Mouse (Mus musculus) ovary, postnatal 10 days (tissue): ENCODE results near the gene Ppbp.
"Not testable (repeated sequence)": the region's sequence is repeated elsewhere in the genome, so short reads cannot be mapped to it uniquely, and the experiment has no call there.

ENCODE experiments used
- DNase-seq: peaks from one replicate; pipeline ENCODE4 v3.0.0; 2022; ENCODE audit warnings: low spot score

Ppbp gene

GRCm38 (mm10) chr5:90788114-90788513 lies 19.8 kb downstream of the Ppbp start:
- DNase-seq = no peak

GRCm38 (mm10) chr5:90789306-90790073 lies 21.2 kb downstream of the Ppbp start:
- DNase-seq = no peak

- no peak for DNase-seq
These were observed 21.8 kb downstream of the Ppbp start for GRCm38 (mm10) chr5:90790074-90790502.

- DNase-seq = no peak
These were observed 25.9 kb downstream of the Ppbp start, which contains the start of gene Cxcl15 for GRCm38 (mm10) chr5:90794195-90794625. Cxcl15 (plus strand) TSS chr5:90794534.

GRCm38 (mm10) chr5:90795392-90795791 lies 27.1 kb downstream of the Ppbp start:
- not testable (repeated sequence) for DNase-seq

GRCm38 (mm10) chr5:90804574-90804973 lies 36.3 kb downstream of the Ppbp start:
- no peak for DNase-seq

GRCm38 (mm10) chr5:90806050-90806449 lies 37.7 kb downstream of the Ppbp start:
- no peak for DNase-seq

GRCm38 (mm10) chr5:90807176-90807950 lies 39.0 kb downstream of the Ppbp start:
- no peak for DNase-seq
